Mouse (Mus musculus) limb, embryonic 12.5 days (tissue): ENCODE results near the gene D930020B18Rik. TPM values are rescaled to one million over a fixed set of nuclear protein-coding genes. Genes with fewer than 3 reads are reported as not detected.

ENCODE experiments used
- ATAC-seq: fragments of 200-750 bp; cut with Nextera tagmentation; 2 replicates; pipeline ENCODE4 v1.8.0; 2017; ENCODE audit warnings: low read depth, moderate TSS enrichment; ENCODE audit not compliant: insufficient number of reproducible peaks, insufficient read depth, low FRiP score, low TSS enrichment
- H3K27ac ChIP-seq: fragments of 300-500 bp; sonication (generic); 2 replicates; pipeline ENCODE4 v1.5.1; 2016; ENCODE audit warnings: mild to moderate bottlenecking, moderate library complexity
- H3K27me3 ChIP-seq: fragments of 300-500 bp; sonication (generic); 2 replicates; pipeline ENCODE4 v1.6.1; 2016; ENCODE audit warnings: mild to moderate bottlenecking, moderate library complexity
- H3K36me3 ChIP-seq: fragments of 300-500 bp; sonication (generic); 2 replicates; pipeline ENCODE4 v1.6.1; 2016; ENCODE audit warnings: mild to moderate bottlenecking, moderate library complexity
- H3K4me1 ChIP-seq: fragments of 300-500 bp; sonication (generic); replicated peaks from 2 replicates; pipeline ENCODE4 v1.6.1; 2016
- H3K4me2 ChIP-seq: fragments of 300-500 bp; sonication (generic); 2 replicates; pipeline ENCODE4 v1.6.1; 2016; ENCODE audit warnings: mild to moderate bottlenecking, moderate library complexity
- H3K4me3 ChIP-seq: fragments of 300-500 bp; sonication (generic); replicated peaks from 2 replicates; pipeline ENCODE4 v1.5.1; 2016; ENCODE audit warnings: mild to moderate bottlenecking
- H3K9ac ChIP-seq: fragments of 300-500 bp; sonication (generic); replicated peaks from 2 replicates; pipeline ENCODE4 v1.6.1; 2016; ENCODE audit warnings: mild to moderate bottlenecking, moderate library complexity
- H3K9me3 ChIP-seq: fragments of 300-500 bp; sonication (generic); 2 replicates; pipeline ENCODE4 v1.6.1; 2016; ENCODE audit warnings: mild to moderate bottlenecking, moderate library complexity
- WGBS: fragments of 180-500 bp; shearing (Covaris S2); methylation state at CpG from one replicate; pipeline ENCODE4 v1.1.7; 2016; 5-methylcytosine and 5-hydroxymethylcytosine counted together
- polyA plus RNA-seq: library from polyadenylated mRNA; unstranded; fragments of >200 nt; fragmentation: Nextera tagmentation; extraction: Ambion mirVana; gene quantifications from 2 replicates; pipeline ENCODE4 v1.2.1, GENCODE M21; 2016

The D930020B18Rik gene
- polyA plus RNA-seq, 1 experiment from 2014 or later: 1.8 TPM

DNA sequence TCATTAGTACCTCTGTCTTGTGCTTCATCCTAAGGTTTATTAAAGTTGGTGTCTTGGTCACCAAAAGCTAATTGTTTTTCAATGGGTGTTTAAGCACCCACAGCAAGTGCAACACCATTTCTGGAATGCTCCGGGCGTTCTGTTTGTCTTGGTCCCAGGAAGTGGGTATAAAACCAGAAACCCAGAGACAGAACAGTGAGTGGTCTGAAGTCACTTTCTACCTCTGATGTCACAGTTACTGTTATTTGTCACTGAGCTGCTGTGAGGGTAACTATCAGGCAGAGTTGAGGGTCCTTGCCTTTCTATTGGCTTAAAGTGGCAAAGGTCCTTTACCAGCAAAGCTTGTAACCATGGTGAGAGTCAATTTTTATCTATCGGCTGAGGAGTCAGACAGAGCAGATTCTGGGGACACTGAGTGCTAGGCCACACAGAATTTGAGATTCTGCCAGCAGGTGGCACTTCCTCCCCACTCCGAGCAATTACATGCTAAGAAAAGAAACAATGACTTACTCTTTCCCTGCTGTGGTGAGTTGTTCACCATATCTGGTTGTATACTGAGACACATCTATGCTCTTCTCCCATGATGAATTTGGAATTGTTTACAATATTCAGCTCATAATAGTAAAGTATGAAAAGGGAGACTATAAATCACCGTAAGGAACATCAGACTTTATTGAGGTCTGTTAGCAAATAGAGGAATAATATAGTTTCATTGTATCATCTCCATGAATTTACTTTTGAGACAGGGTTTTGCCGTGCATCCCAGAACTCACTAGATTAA lies 1.0 kb upstream of the D930020B18Rik start:
- H3K27ac ChIP-seq: no peak overlapping the region
- WGBS: 56% methylated on average over 6 of the region's 6 CpGs
- peaks cover 15% of the 10 kb centered on the region for H3K4me1 ChIP-seq
- no peaks in the 10 kb centered on the region for H3K36me3 ChIP-seq
- H3K4me2 ChIP-seq: peak overlapping the region; percentile 98
- H3K9me3 ChIP-seq: no peaks in the 10 kb centered on the region
- H3K4me3 ChIP-seq: no peak overlapping the region
- no peak for ATAC-seq
- H3K27me3 ChIP-seq: peaks cover 29% of the 10 kb centered on the region
- no peak overlapping the region for H3K9ac ChIP-seq

DNA sequence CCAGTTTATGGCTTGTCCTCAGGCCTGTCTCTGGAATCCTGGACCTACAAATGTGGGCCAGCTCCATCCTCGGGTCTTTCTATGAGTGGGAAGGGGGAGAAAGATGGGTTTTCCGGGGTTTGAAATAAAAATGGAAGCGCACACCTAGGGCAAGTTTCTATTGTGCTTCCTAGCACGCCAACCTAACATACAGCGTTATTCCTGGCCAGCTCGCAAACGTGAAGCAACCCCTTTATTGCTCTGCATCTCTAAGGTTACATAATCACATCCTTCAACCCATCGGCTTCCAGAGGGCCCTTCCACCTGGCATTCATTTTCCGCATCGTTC lies 480 bp upstream of the D930020B18Rik start:
- H3K4me3 ChIP-seq: peak overlapping the region; percentile 60
- no peak overlapping the region for H3K27ac ChIP-seq
- peaks cover 15% of the 10 kb centered on the region for H3K4me1 ChIP-seq
- H3K4me2 ChIP-seq: peak overlapping the region; percentile 98
- 7% methylated on average over 10 of the region's 10 CpGs for WGBS
- no peaks in the 10 kb centered on the region for H3K9me3 ChIP-seq
- H3K36me3 ChIP-seq: no peaks in the 10 kb centered on the region
- peaks cover 29% of the 10 kb centered on the region for H3K27me3 ChIP-seq
- ATAC-seq: no peak
- no peak overlapping the region; the same call in 1 of the 2 replicates for H3K9ac ChIP-seq

DNA sequence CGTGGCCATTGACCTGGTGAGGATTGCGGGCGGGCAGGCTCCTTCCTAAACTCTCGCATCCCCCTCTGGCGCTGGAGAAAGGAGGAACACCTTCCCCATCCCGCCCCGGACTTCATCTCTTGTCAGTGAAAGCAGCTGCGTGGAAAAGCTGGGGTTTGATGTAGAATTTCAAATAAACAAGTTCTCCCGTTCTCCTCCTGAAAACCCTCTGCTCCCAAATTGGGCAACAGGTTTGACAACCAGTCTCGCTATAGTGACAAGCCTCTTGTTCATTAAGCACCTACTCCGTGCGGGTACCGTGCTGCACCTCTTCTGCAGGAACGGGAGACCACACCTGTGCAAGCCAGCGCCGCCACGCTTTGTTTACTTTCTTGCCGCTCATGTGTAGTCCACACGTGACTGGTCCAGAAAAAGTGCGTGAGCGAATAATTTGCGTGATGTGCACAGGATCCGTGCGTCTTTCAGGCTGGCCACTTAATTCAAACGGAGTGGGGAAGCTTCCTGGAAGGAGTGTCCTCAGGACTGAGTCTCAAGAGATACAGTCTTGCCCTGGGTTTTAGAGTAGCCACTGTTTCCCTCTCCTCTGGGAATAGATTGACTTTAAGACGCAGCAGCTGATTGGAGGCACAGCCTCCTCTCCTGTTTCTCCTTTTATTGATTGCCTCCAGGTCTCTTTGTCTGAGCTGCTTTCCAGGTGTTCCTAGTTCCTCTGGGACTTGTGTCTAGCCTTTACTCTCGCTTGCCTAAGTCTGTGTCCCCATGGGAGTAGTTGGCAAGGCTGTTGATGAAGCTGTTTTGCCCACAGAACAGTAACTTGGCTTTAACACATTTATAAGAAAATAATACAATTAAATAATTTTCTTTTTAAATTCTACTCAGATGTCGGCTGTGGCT lies 913 bp downstream of the D930020B18Rik start:
- WGBS: 3% methylated on average over 28 of the region's 28 CpGs
- Histone ChIP-seq H3K9ac (peak overlapping the region; percentile 60), H3K9me3 (no peaks in the 10 kb centered on the region), H3K27ac (0 out of 2 replicates have a peak overlapping the region, but pooled peaks have one; percentile 23), H3K4me1 (peaks cover 15% of the 10 kb centered on the region), H3K4me3 (peak overlapping the region; percentile 60), H3K4me2 (peak overlapping the region; percentile 98), H3K27me3 (peaks cover 29% of the 10 kb centered on the region), H3K36me3 (no peaks in the 10 kb centered on the region)
- ATAC-seq: peak; percentile 28; the same call in 1 of the 2 replicates

DNA sequence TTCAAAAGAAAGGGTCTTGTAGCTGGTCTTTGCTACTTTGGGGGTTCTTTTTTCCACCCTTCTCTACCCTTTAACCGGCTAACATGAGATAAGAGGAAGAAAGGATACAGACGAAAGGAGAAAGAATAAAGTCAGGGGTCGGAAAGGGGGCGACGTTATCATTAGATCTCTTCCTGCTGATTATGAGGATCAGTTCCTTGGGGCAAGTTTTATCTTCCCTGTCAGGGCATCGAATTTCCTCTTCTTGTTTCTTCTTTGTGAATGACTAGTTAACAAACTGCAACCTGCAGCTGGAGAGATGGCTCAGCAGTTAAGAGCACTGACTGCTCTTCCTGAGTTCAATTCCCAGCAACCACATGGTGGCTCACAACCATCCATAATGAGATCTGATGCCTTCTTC lies 4.9 kb downstream of the D930020B18Rik start:
- no peak overlapping the region for H3K9ac ChIP-seq
- H3K27ac ChIP-seq: no peak overlapping the region
- H3K9me3 ChIP-seq: no peaks in the 10 kb centered on the region
- peaks cover 11% of the 10 kb centered on the region for H3K4me1 ChIP-seq
- H3K4me2 ChIP-seq: no peak overlapping the region
- WGBS: 64% methylated on average over 6 of the region's 6 CpGs
- ATAC-seq: no peak
- no peak overlapping the region for H3K4me3 ChIP-seq
- H3K36me3 ChIP-seq: no peaks in the 10 kb centered on the region
- peaks cover 25% of the 10 kb centered on the region for H3K27me3 ChIP-seq

DNA sequence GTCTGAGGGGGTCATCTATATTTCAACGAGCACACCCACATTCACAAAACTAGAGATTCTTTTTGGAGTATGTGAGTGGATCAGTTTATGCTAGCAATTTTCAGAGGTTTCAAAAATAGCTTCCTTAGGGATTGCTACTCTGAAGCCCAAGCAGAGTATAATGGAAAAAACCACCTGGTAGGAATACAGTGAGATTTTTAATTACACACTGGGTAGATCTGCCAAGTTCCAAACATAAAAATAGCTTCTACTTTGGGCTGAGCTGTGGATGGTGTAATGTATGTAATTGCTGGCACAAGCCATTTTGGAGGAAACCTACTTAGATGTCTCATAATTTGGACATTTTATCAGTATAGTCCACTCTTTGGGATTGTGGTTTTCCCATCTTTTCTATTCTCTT lies 11.7 kb downstream of the D930020B18Rik start:
- no peaks in the 10 kb centered on the region for H3K4me1 ChIP-seq
- H3K36me3 ChIP-seq: no peaks in the 10 kb centered on the region
- WGBS: 85% methylated on average over 1 of the region's 1 CpGs
- no peaks in the 10 kb centered on the region; the same call in 1 of the 2 replicates for H3K27me3 ChIP-seq
- no peak overlapping the region for H3K27ac ChIP-seq
- no peak for ATAC-seq
- no peak overlapping the region for H3K4me2 ChIP-seq
- no peak overlapping the region for H3K9ac ChIP-seq
- H3K9me3 ChIP-seq: no peaks in the 10 kb centered on the region
- H3K4me3 ChIP-seq: no peak overlapping the region

DNA sequence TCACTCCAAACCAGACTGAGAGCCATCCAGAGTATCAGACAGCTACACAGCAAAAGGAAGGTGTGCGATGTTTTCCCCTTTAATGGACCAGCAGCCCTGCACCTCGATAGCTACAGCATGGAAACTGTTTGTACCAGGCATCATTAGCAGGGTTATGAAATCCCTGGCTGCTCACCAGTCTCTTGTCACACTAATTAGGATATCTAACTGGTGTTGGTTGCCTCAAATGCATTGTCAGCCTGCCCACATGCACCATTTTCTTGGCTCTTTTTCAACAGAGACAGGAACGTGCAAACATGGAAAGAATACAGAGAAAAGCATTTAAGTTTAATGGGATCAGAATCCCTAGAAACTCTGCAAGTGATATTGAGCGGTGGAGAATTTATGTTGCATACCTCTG lies 14.5 kb downstream of the D930020B18Rik start:
- ATAC-seq: no peak
- H3K36me3 ChIP-seq: no peaks in the 10 kb centered on the region

DNA sequence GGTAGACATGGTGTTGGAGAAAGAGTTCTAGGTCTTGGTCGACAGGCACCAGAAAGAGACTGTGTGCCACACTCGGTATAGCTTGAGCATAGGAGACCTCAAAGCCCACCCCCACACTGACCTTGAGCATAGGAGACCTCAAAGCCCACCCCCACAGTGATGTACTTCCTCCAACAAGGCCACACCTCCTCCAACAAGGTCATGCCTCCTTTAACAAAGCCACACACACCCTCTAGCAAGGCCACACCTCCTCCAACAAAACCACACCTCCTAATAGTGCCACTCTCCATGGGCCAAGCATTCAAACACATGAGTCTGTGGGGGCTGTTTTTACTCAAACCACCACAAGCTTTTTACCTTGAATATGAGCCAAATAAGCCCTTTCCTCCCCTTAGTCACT lies 21.3 kb downstream of the D930020B18Rik start:
- H3K9me3 ChIP-seq: no peaks in the 10 kb centered on the region
- H3K4me2 ChIP-seq: no peak overlapping the region
- H3K9ac ChIP-seq: no peak overlapping the region
- H3K4me1 ChIP-seq: 0 out of 2 replicates have a peak, but pooled peaks cover 9% of the 10 kb centered on the region
- H3K27me3 ChIP-seq: 0 out of 2 replicates have a peak, but pooled peaks cover 3% of the 10 kb centered on the region
- no peak overlapping the region for H3K27ac ChIP-seq
- WGBS: 87% methylated on average over 2 of the region's 2 CpGs
- H3K36me3 ChIP-seq: no peaks in the 10 kb centered on the region
- no peak for ATAC-seq
- no peak overlapping the region for H3K4me3 ChIP-seq

More for the DNA sequence above, 14.5 kb downstream of the D930020B18Rik start:
- no peak overlapping the region for H3K27ac ChIP-seq
- no peaks in the 10 kb centered on the region for H3K9me3 ChIP-seq
- no peak overlapping the region for H3K4me3 ChIP-seq
- H3K4me1 ChIP-seq: no peaks in the 10 kb centered on the region
- no peaks in the 10 kb centered on the region; the same call in 1 of the 2 replicates for H3K27me3 ChIP-seq
- WGBS: 87% methylated on average over 4 of the region's 4 CpGs
- H3K9ac ChIP-seq: no peak overlapping the region
- H3K4me2 ChIP-seq: no peak overlapping the region

DNA sequence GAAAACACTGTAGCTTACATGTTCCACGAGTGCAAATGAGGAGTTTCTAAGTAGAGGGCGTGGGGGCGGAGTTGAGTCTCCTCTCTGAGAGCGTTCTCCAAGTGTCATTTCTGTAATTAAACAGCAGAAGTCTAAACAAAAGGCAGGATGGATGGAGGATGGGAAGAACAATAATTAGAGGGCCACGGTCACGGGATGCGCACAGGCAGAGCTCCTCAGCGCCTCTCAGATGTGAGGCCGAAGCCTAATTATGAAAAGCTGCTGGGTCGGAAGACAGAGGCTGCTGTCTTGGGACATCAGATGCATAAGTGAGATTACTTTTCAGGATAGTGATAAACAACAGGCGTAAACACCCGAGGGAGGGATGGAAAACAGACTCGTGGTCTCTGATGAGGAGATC lies 22.2 kb downstream of the D930020B18Rik start:
- no peak for ATAC-seq
- H3K4me2 ChIP-seq: no peak overlapping the region
- H3K27ac ChIP-seq: no peak overlapping the region
- H3K9me3 ChIP-seq: no peaks in the 10 kb centered on the region
- H3K27me3 ChIP-seq: 0 out of 2 replicates have a peak, but pooled peaks cover 3% of the 10 kb centered on the region
- no peak overlapping the region for H3K4me3 ChIP-seq
- no peak overlapping the region for H3K9ac ChIP-seq
- WGBS: 55% methylated on average over 13 of the region's 13 CpGs
- 0 out of 2 replicates have a peak, but pooled peaks cover 9% of the 10 kb centered on the region for H3K4me1 ChIP-seq
- no peaks in the 10 kb centered on the region for H3K36me3 ChIP-seq

DNA sequence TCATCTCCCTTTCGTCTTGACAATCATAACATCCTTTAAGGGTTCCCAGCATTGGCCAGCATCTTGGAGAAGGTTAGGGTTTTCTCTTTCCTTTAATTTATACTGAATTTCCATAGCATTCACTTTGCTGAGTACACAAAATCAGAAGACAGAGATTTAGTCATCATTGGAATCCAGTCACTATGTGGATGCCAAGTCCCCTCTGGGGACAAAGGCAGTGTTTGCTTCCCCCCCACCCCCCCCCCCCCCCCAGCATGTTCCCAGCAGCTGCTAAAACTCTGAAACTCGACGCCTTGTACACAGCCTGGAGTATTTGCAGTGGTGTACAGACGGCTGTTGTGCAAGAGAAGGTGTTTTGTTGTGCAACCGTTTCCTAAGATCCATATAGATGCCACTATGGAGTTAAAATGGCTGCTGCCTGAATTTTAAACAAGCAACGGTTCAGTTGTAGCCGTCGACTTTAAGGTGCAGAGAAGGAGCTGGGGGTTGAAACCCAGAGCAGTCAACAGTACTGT lies 24.3 kb downstream of the D930020B18Rik start:
- H3K9ac ChIP-seq: no peak overlapping the region
- 0 out of 2 replicates have a peak, but pooled peaks cover 3% of the 10 kb centered on the region for H3K27me3 ChIP-seq
- no peaks in the 10 kb centered on the region for H3K36me3 ChIP-seq
- 69% methylated on average over 8 of the region's 8 CpGs for WGBS
- no peak overlapping the region for H3K27ac ChIP-seq
- H3K4me2 ChIP-seq: no peak overlapping the region
- H3K4me1 ChIP-seq: 0 out of 2 replicates have a peak, but pooled peaks cover 9% of the 10 kb centered on the region
- H3K4me3 ChIP-seq: no peak overlapping the region
- no peaks in the 10 kb centered on the region for H3K9me3 ChIP-seq
- ATAC-seq: no peak

DNA sequence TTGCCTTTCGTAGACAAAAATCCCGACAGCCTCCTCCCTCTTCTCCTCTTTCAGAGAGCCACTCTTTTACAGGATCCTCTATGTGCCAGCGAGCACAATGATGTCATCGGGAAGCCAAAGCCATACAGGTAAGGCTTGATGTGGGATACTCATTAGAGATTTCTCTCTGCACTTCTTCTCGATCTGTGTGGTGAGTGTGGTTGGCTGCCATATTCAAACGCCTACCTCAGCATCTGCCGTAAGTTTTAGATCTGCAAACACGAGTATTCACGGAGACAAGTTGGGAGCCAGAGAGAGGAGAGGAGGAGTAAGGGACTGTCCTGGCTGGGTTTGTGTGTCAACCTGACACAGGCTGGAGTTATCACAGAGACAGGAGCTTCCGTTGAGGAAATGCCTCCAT lies 27.7 kb downstream of the D930020B18Rik start:
- Histone ChIP-seq H3K4me2 (no peak overlapping the region), H3K9me3 (peaks cover 4% of the 10 kb centered on the region), H3K27ac (no peak overlapping the region), H3K4me3 (no peak overlapping the region), H3K4me1 (0 out of 2 replicates have a peak, but pooled peaks cover 7% of the 10 kb centered on the region), H3K36me3 (no peaks in the 10 kb centered on the region), H3K9ac (no peak overlapping the region), H3K27me3 (0 out of 2 replicates have a peak, but pooled peaks cover 1% of the 10 kb centered on the region)
- no peak for ATAC-seq
- WGBS: 83% methylated on average over 10 of the region's 10 CpGs

DNA sequence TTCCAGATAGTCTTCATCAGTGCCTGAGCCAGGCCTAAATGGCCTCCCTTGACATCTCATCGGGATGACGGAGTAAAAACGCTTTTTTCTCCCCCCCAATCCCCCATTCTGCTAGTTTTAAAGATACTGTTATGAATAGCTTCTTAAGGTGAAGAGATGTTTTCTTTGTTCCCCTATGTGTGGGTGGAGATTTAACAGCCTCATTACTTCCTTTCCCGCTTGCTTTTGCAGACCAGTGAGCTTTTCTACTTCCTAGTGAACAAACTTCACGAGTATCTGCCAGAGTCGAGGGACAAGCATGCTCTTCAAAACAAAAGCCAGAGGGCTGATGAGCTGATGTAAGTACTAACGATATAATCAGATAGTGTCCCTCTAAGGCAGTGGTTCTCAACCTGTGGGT lies 35.6 kb downstream of the D930020B18Rik start:
- Histone ChIP-seq H3K9me3 (peaks cover 4% of the 10 kb centered on the region), H3K27me3 (no peaks in the 10 kb centered on the region), H3K4me2 (no peak overlapping the region), H3K4me3 (no peak overlapping the region), H3K4me1 (no peaks in the 10 kb centered on the region), H3K9ac (no peak overlapping the region), H3K27ac (no peak overlapping the region), H3K36me3 (no peaks in the 10 kb centered on the region)
- 62% methylated on average over 7 of the region's 7 CpGs for WGBS
- ATAC-seq: no peak
